Mouse (Mus musculus) lung, postnatal 14 days (tissue): ENCODE measurements at regions not wholly inside any gene's neighbourhood (a gene's known extent, or its start where the extent isn't known, plus 50 kb on each side); places are given as distances from the start of the nearest gene placed in this dataset.

Source experiments
- DNase-seq: peaks from one replicate; pipeline ENCODE4 v3.0.0; 2021

DNA sequence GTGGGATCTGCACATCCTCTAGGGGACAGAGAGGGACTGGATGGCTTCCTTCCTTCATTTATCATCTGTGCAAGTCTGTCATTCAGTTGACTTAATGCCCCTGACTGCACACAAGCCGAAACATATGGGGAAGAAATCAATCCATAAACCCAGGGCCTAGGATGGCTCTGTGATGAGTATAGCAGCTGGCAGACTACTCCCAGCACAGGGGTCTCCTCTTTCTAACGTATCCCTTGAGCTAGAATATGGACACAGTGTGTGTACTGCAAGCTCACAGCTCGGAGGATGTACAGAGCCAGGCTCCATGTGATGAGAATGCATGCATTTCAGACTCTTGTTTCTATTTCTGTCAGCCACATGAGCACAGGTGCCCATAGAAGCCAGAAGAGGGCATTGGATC, 180.3 kb downstream of the Parn start:
- DNase-seq = no peak

DNA sequence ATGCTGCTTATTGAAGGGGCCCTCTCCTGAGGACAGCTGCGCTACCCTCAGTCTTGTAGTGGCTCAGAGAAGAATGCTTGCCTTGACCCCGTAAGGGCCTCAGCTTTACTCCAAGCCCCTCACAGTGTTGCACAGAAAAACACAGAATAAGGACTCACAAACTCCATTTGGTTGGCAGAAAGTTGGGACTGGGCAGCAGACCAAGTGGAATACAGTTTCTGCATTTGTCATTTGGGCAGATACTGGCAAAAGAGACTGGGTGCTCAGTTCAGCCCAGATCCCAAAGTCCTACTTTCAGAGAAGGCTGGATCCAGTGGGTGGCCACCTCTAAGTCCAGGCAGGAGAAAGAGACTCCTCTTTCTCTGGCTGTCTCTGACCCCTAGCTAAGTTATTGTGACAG, 181.4 kb downstream of the Parn start:
- DNase-seq = peak; percentile 18

DNA sequence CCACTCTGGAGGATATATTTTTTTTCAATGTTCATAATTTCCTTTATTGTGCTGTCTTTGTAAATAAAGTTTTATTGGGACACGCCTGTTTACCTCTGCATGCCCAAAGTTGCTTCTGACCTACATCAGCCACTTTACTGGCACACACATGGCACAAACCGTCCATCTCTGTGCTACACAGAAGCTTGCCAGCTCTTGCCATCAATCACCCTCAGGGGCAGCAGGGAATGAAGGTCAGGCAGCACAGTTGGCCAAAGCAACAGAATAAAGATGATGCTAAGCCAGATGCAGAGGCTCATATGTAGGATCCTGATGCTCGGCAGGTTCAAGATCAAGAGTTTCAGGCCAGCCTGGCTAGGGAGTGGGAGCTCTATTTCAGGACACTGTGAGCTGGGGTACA, 187.7 kb downstream of the Parn start:
- DNase-seq = no peak

- DNase-seq = no peak
Measured at GRCm38 (mm10) chr16:13476653-13477052, 191.3 kb downstream of the Parn start.

- no peak for DNase-seq
Measured at GRCm38 (mm10) chr16:13474956-13475355, 193.0 kb downstream of the Parn start.

GRCm38 (mm10) chr16:13474274-13474673, 193.7 kb downstream of the Parn start:
- DNase-seq = no peak

DNA sequence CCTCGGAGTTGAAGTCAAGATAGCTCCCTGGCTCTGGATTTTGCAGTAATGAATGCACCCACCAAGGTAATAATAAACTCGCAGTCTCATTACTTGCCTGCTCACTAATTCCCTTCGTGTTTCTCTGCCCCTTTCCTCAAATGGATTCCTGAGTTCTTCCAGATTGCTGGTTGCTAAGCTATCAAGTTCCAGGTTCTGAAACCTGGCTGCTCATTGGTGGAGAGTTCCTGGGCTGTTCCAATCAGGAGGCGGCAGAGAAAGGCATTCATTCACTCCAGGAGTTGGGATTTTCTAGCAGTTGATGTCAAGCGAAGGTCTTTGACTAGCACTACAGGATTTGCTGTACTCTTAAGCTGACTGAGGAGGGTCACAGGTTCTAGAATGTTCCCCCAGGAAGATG, 200.8 kb downstream of the Parn start:
- no peak for DNase-seq
